Mouse (Mus musculus) midbrain, embryonic 10.5 days (tissue): ENCODE results near the gene Zfp948. TPM values are rescaled to one million over a fixed set of nuclear protein-coding genes. Genes with fewer than 3 reads are reported as not detected.
A peak's percentile ranks its signal among the peaks of the same experiment; 100 is the strongest.

Experiments
- DNase-seq: peaks from one replicate; pipeline ENCODE4 v3.0.0-alpha.2; 2017; ENCODE audit warnings: low spot score
- H3K27ac ChIP-seq: fragments of 300-500 bp; sonication (generic); replicated peaks from 2 replicates; pipeline ENCODE4 v1.5.1; 2016; ENCODE audit warnings: mild to moderate bottlenecking
- H3K27me3 ChIP-seq: fragments of 300-500 bp; sonication (generic); 2 replicates; pipeline ENCODE4 v1.6.1; 2016; ENCODE audit warnings: low read depth, mild to moderate bottlenecking; ENCODE audit not compliant: poor library complexity, severe bottlenecking
- H3K36me3 ChIP-seq: fragments of 300-500 bp; sonication (generic); 2 replicates; pipeline ENCODE4 v1.6.1; 2016; ENCODE audit warnings: mild to moderate bottlenecking, moderate library complexity
- H3K4me1 ChIP-seq: fragments of 300-500 bp; sonication (generic); 2 replicates; pipeline ENCODE4 v1.6.1; 2016
- H3K4me3 ChIP-seq: fragments of 300-500 bp; sonication (generic); 2 replicates; pipeline ENCODE4 v1.5.1; 2016; ENCODE audit warnings: mild to moderate bottlenecking, moderate library complexity
- H3K9me3 ChIP-seq: fragments of 300-500 bp; sonication (generic); replicated peaks from 2 replicates; pipeline ENCODE4 v1.6.1; 2016; ENCODE audit warnings: mild to moderate bottlenecking
- WGBS: fragments of 180-500 bp; shearing (Covaris S2); methylation state at CpG from one replicate; pipeline ENCODE4 v1.1.7; 2016; 5-methylcytosine and 5-hydroxymethylcytosine counted together
- polyA plus RNA-seq: library from polyadenylated mRNA; unstranded; fragments of >200 nt; fragmentation: Nextera tagmentation; extraction: Ambion mirVana; gene quantifications from 2 replicates; pipeline ENCODE4 v1.2.1, GENCODE M21; 2016

Zfp948 gene
- polyA plus RNA-seq = 14.0 and 14.6 TPM in 2 replicates

- 2% methylated on average over 29 of the region's 29 CpGs for WGBS
- H3K27ac ChIP-seq = peak within 1 kb of the TSS; percentile 90
- peaks cover 5% of the 10 kb centered on the region; the same call in 1 of the 2 replicates for H3K36me3 ChIP-seq
- DNase-seq = peak; percentile 82
- peak within 1 kb of the TSS; percentile 67 for H3K4me3 ChIP-seq
- no peaks in the 10 kb centered on the region for H3K9me3 ChIP-seq
- H3K27me3 ChIP-seq = no peaks in the 10 kb centered on the region
- peaks cover 12% of the 10 kb centered on the region for H3K4me1 ChIP-seq
Observed at GRCm38 (mm10) chr17:21566728-21567349, at the start of gene Zfp948. Gene Zfp948 (plus strand): TSS chr17:21567008.

- peak overlapping the region; percentile 64 for H3K4me3 ChIP-seq
- H3K27ac ChIP-seq = peak overlapping the region; percentile 91
- H3K4me1 ChIP-seq = peaks cover 12% of the 10 kb centered on the region
- WGBS = 48% methylated on average over 4 of the region's 4 CpGs
- no peak for DNase-seq
- H3K36me3 ChIP-seq = 0 out of 2 replicates have a peak, but pooled peaks cover under 1% of the 10 kb centered on the region
- H3K9me3 ChIP-seq = no peaks in the 10 kb centered on the region
- H3K27me3 ChIP-seq = no peaks in the 10 kb centered on the region
Observed at GRCm38 (mm10) chr17:21517130-21517671, 49.6 kb upstream of the Zfp948 start.

- H3K27ac ChIP-seq = no peak overlapping the region
- H3K4me1 ChIP-seq = peaks cover 6% of the 10 kb centered on the region
- DNase-seq = no peak
- no peaks in the 10 kb centered on the region for H3K9me3 ChIP-seq
- no peaks in the 10 kb centered on the region for H3K36me3 ChIP-seq
- H3K27me3 ChIP-seq = no peaks in the 10 kb centered on the region
- no peak overlapping the region for H3K4me3 ChIP-seq
Observed at GRCm38 (mm10) chr17:21526270-21526669, 40.5 kb upstream of the Zfp948 start.

DNA sequence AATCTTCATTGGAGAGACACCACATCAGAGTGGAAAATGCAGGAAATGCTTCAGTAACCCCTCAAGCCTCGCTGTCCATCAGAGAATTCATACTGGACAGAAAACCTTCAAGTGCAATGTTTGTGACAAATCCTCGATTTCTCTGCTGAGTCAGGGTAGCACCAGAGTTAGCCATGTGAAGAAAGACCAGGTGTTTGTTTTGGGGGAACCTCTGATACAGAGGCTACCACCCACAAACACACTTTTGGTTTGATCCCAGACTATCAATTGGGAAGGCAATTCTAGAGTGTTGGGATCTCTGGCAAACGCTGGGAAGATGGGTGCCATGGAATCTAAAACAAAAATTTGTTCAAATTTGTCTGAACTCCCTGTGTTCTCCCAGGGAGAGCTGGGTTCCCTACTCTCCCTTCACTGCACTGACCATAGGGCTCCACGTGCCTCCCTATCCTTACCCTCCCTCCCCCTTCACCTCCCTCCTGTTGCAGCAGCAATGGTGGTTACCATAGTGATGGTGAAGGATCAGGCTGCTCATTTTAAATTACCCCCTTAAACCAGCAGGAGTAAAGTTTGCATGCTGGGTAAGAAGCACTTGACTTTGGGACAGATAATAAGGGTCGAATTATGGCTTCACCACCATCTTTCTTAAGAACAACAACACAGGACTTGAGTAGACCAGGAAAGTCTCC is 36.0 kb upstream of the Zfp948 start:
- no peak overlapping the region for H3K27ac ChIP-seq
- no peak overlapping the region for H3K4me3 ChIP-seq
- WGBS = 73% methylated on average over 5 of the region's 5 CpGs
- DNase-seq = no peak
- no peaks in the 10 kb centered on the region for H3K9me3 ChIP-seq
- no peaks in the 10 kb centered on the region for H3K36me3 ChIP-seq
- no peaks in the 10 kb centered on the region for H3K27me3 ChIP-seq
- H3K4me1 ChIP-seq = peaks cover 33% of the 10 kb centered on the region

DNA sequence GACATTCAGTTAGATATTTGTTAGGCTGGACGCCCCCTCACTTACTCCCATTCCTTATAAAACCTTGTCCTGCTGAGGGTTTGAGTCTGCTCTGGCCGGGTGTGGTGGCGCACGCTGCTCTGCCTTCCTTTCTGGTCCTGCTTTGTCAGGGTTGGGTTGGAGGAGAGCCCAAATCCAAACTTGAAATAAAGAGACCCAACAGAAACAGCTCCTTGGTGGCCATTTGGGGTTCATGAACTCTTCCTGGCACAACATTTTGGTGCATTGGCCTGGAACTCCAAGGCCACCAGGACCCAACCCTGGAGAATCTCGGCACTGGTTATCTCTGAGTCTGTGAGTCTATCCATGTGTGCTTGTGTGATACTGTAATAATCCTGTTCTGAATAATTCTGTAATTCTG is 35.2 kb upstream of the Zfp948 start:
- no peaks in the 10 kb centered on the region for H3K9me3 ChIP-seq
- DNase-seq = peak; percentile 12
- peak overlapping the region; percentile 92 for H3K27ac ChIP-seq
- peaks cover 37% of the 10 kb centered on the region for H3K4me1 ChIP-seq
- WGBS = 78% methylated on average over 5 of the region's 5 CpGs
- H3K27me3 ChIP-seq = no peaks in the 10 kb centered on the region
- H3K36me3 ChIP-seq = no peaks in the 10 kb centered on the region
- H3K4me3 ChIP-seq = peak overlapping the region; percentile 65

GRCm38 (mm10) chr17:21532101-21532951 is 34.5 kb upstream of the Zfp948 start:
- WGBS = under 1% methylated on average over 54 of the region's 54 CpGs
- no peaks in the 10 kb centered on the region for H3K36me3 ChIP-seq
- H3K27ac ChIP-seq = peak overlapping the region; percentile 92
- peaks cover 37% of the 10 kb centered on the region for H3K4me1 ChIP-seq
- peak overlapping the region; percentile 65 for H3K4me3 ChIP-seq
- H3K9me3 ChIP-seq = no peaks in the 10 kb centered on the region
- no peaks in the 10 kb centered on the region for H3K27me3 ChIP-seq
- peak; percentile 77 for DNase-seq

- H3K4me1 ChIP-seq = peaks cover 37% of the 10 kb centered on the region
- no peak for DNase-seq
- 93% methylated on average over 1 of the region's 1 CpGs for WGBS
- H3K9me3 ChIP-seq = no peaks in the 10 kb centered on the region
- no peaks in the 10 kb centered on the region for H3K36me3 ChIP-seq
- no peak overlapping the region for H3K27ac ChIP-seq
- no peak overlapping the region for H3K4me3 ChIP-seq
- H3K27me3 ChIP-seq = no peaks in the 10 kb centered on the region
Observed at GRCm38 (mm10) chr17:21533961-21534360, 32.8 kb upstream of the Zfp948 start.

- Histone ChIP-seq H3K36me3 (no peaks in the 10 kb centered on the region), H3K27ac (no peak overlapping the region), H3K27me3 (no peaks in the 10 kb centered on the region), H3K4me1 (peaks cover 37% of the 10 kb centered on the region), H3K4me3 (no peak overlapping the region), H3K9me3 (no peaks in the 10 kb centered on the region)
- DNase-seq = no peak
- WGBS = 24% methylated on average over 4 of the region's 4 CpGs
Observed at GRCm38 (mm10) chr17:21534460-21535095, 32.2 kb upstream of the Zfp948 start.

DNA sequence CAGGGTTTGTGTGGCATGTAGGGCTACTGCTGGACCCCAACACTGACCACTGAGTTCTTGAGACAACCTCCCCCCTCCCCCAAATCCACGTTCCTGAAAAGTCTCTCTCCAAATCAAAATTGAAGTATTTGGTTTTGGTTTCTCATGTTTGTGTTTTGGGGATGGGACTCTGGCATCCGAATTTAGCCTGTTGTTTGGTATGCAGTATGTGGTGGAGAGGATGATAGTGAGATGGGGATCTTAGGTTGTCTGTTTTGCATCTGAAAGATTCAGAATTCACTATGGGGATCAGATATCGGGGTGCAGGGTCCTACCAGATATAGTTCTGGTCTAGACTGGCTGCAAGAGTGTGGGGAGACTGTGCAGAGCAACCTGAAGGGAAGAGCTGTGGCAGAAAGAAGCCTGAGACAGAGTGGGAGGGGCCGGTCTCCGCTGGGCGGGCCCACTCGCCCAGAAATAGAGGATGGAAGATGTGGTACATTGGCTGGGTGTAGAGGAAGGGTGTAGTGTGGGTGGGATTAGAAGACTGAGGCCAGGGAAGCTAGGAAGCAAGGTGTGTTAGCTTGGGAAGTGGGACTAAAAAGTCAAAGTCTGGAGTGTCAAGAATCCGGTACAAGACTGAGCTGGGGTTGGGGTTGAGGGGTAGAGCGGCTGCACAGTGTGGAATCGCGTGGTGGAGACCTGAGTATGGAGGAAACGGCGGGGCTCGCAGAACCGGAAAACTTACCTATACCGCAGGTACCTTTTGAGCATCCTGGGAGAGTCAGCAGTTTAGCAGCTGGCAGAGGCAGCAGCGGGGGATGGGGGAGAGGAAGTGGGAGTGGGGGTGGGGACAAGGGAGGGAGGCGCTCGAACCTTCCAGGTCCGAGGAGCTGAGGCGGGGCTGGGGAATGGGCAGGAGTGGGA is 31.5 kb upstream of the Zfp948 start, which contains the start of gene Zfp52:
TSS of gene Zfp52 (plus strand) at position 444 of the 906 bp plus-strand sequence.
- peak; percentile 45 for DNase-seq
- Histone ChIP-seq H3K36me3 (no peaks in the 10 kb centered on the region), H3K27me3 (no peaks in the 10 kb centered on the region), H3K9me3 (no peaks in the 10 kb centered on the region), H3K4me3 (peak within 1 kb of the TSS; percentile 57), H3K4me1 (peaks cover 37% of the 10 kb centered on the region), H3K27ac (peak within 1 kb of the TSS; percentile 69)
- WGBS = 4% methylated on average over 21 of the region's 21 CpGs

DNA sequence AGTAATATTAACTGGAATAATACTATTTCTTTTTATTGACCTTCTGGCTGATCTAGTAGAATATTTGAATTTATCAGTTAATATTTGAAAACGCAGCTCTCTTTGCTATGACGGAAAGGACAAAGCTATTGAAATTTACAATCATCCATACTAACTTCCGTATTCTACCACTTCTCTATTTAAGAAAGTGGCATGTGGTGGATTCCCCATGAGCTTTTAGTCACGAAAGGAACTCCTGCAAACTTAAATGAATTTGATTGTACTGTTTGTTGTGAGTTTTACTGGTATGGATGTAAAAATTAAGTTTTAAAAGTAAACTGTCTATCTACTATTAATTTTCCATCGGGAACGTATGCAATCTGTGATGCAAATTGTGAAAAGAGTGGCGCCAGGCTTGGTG is 30.7 kb upstream of the Zfp948 start:
- no peak overlapping the region for H3K27ac ChIP-seq
- DNase-seq = no peak
- H3K4me3 ChIP-seq = peak overlapping the region; percentile 57
- no peaks in the 10 kb centered on the region for H3K9me3 ChIP-seq
- WGBS = 43% methylated on average over 7 of the region's 7 CpGs
- no peaks in the 10 kb centered on the region for H3K36me3 ChIP-seq
- peaks cover 32% of the 10 kb centered on the region for H3K4me1 ChIP-seq
- no peaks in the 10 kb centered on the region for H3K27me3 ChIP-seq

GRCm38 (mm10) chr17:21536676-21537075 is 30.1 kb upstream of the Zfp948 start:
- Histone ChIP-seq H3K9me3 (no peaks in the 10 kb centered on the region), H3K4me1 (peaks cover 27% of the 10 kb centered on the region), H3K4me3 (no peak overlapping the region), H3K27ac (no peak overlapping the region), H3K27me3 (no peaks in the 10 kb centered on the region), H3K36me3 (no peaks in the 10 kb centered on the region)
- WGBS = 85% methylated on average over 2 of the region's 2 CpGs
- no peak for DNase-seq
